Mouse (Mus musculus) liver, embryonic 14.5 days (tissue): Measurements from ENCODE around the gene Kbtbd12. TPM values are rescaled to one million over a fixed set of nuclear protein-coding genes. Genes with fewer than 3 reads are reported as not detected.

Experiments
- ATAC-seq: fragments of 200-750 bp; cut with Nextera tagmentation; 2 replicates; pipeline ENCODE4 v1.8.0; 2017; ENCODE audit warnings: moderate number of reproducible peaks, mild to moderate bottlenecking, moderate library complexity; ENCODE audit not compliant: insufficient read depth
- DNase-seq, 3 experiments: peaks; one replicate each; pipeline ENCODE4 v3.0.0-alpha.2; 2012 to 2013; ENCODE audit warnings: low read depth in 3 of 3, low spot score in 3 of 3
- H3K27ac ChIP-seq: fragments of 300-500 bp; sonication (generic); 2 replicates; pipeline ENCODE4 v1.5.1; 2014; ENCODE audit warnings: moderate library complexity, mild to moderate bottlenecking, control low read depth, inconsistent platforms
- H3K27me3 ChIP-seq: fragments of 300-500 bp; sonication (generic); 2 replicates; pipeline ENCODE4 v1.6.1; 2014; ENCODE audit warnings: mild to moderate bottlenecking, low read length, moderate library complexity; ENCODE audit not compliant: control insufficient read depth, insufficient read depth
- H3K36me3 ChIP-seq: fragments of 300-500 bp; sonication (generic); replicated peaks from 2 replicates; pipeline ENCODE4 v1.6.1; 2014; ENCODE audit warnings: low read depth; ENCODE audit not compliant: control insufficient read depth, insufficient read depth
- H3K4me1 ChIP-seq, 2 experiments: fragments of 200-500 bp in 1 of 2; fragments of 300-500 bp in 1 of 2; sonication (generic) in 1 of 2; replicated peaks; 2 replicates each; pipeline ENCODE4 v1.6.1; 2012 to 2014; ENCODE audit warnings: antibody characterized with exemption in 1 of 2, inconsistent platforms in 1 of 2, low read length in 1 of 2; ENCODE audit not compliant: control insufficient read depth in 2 of 2, insufficient read depth in 2 of 2
- H3K4me2 ChIP-seq: fragments of 300-500 bp; sonication (generic); 2 replicates; pipeline ENCODE4 v1.6.1; 2014; ENCODE audit warnings: low read depth, mild to moderate bottlenecking, control low read depth, moderate library complexity
- H3K4me3 ChIP-seq, 2 experiments: fragments of 200-500 bp in 1 of 2; fragments of 300-500 bp in 1 of 2; sonication (generic) in 1 of 2; 2 replicates each; pipeline ENCODE4 v1.5.1; 2012 to 2014; ENCODE audit warnings: low read depth in 2 of 2, low read length in 2 of 2, mild to moderate bottlenecking in 2 of 2, control low read depth in 1 of 2, inconsistent platforms in 1 of 2, moderate library complexity in 1 of 2; ENCODE audit not compliant: insufficient read depth in 1 of 2
- H3K9ac ChIP-seq: fragments of 300-500 bp; sonication (generic); replicated peaks from 2 replicates; pipeline ENCODE4 v1.6.1; 2014; ENCODE audit warnings: mild to moderate bottlenecking, control low read depth, moderate library complexity
- H3K9me3 ChIP-seq: fragments of 300-500 bp; sonication (generic); 2 replicates; pipeline ENCODE4 v1.6.1; 2016; ENCODE audit warnings: low read length, mixed read lengths; ENCODE audit not compliant: control insufficient read depth
- CTCF ChIP-seq: IDR thresholded peaks from 2 replicates; pipeline ENCODE4 v1.5.1; 2016; ENCODE audit warnings: antibody characterized with exemption, low read depth, control low read depth
- EP300 ChIP-seq: IDR thresholded peaks from 2 replicates; pipeline ENCODE4 v1.6.1; 2016; ENCODE audit warnings: antibody characterized with exemption, low read depth
- WGBS: fragments of 180-500 bp; shearing (Covaris S2); extraction: QIAGEN DNeasy Blood & Tissue Kit; methylation state at CpG from one replicate; pipeline ENCODE4 v1.1.7; 2014; ENCODE audit not compliant: insufficient replicate concordance; 5-methylcytosine and 5-hydroxymethylcytosine counted together
- polyA plus RNA-seq, 2 experiments: library from polyadenylated mRNA; depleted of rRNA in 1 of 2; stranded (reverse) in 1 of 2; unstranded in 1 of 2; fragments of >200 nt; fragmentation: Nextera tagmentation in 1 of 2; extraction: Ambion mirVana in 1 of 2; gene quantifications; 2 replicates each; pipeline versions ENCODE4 v1.2.1 to v1.2.3; 2012 to 2014

Gene Kbtbd12
- polyA plus RNA-seq, 2 experiments = 0.65 to 0.80 TPM

DNA sequence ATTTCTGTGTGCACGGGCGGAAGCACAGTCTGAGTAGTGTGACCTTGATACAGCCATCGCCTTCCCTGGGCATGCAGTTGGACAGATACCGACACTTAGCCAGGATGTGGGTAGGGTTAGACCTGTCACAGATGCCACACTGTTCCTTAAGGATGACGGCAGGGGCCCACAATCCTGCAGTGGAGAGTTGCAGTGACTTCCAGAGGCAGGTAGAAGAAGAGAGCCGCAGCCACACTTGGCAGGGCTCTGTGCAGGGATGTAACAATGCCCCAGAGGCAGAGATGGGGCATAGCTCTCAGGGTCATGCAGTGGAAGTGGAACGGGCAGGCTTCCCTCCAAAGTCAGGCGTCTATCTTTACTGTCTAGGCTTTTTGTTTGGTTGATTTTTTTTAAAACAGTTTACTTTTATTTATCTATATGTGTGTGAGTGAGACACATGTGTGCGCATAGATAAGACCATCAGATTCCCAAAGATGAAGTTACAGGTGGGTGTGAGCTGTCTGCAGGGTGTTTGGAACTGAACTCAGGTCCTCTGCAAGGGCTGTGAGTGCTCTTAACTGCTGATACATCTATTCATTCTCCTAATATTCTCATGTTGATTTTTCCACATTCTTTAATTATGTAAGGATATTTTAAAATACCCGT is 89.2 kb downstream of the Kbtbd12 start:
- Histone ChIP-seq H3K4me3 (no peak overlapping the region), H3K27ac (no peak overlapping the region), H3K36me3 (no peaks in the 10 kb centered on the region), H3K9ac (no peak overlapping the region), H3K27me3 (no peaks in the 10 kb centered on the region), H3K4me1 (peaks cover 2 to 23% of the 10 kb centered on the region in 2 experiments; a peak in 3 of 4 replicates), H3K4me2 (no peak overlapping the region), H3K9me3 (no peaks in the 10 kb centered on the region)
- 36% methylated on average over 10 of the region's 10 CpGs for WGBS
- DNase-seq = peak; percentile 26 to 40 (median 37)
- TF ChIP-seq CTCF = peak; percentile 31; the same call in 1 of the 2 replicates
- TF ChIP-seq EP300 = peak; percentile 47; the same call in 1 of the 2 replicates
- peak; percentile 80; the same call in 1 of the 2 replicates for ATAC-seq

DNA sequence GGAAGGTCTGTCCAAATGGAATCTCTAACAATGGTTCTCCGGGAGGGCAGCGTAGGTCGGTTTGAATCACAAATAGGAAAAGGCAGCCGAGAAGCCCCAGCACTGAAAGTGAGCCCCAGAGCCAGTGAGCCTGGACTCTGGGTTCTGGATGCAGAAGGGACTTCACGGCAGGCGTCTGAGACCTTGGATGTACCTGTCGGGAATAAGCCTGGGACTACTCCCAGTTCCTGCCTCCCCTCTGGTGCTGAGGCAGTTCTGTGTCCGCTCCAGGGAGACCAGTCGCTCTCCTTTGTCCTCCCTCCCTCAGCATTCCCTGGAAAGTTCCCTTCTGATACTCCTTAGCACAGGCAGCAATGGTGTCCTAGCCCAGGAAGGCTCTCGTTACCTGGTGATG is 92.4 kb downstream of the Kbtbd12 start:
- DNase-seq = no peak
- Histone ChIP-seq H3K4me1 (peaks cover 2 to 23% of the 10 kb centered on the region in 2 experiments; a peak in 3 of 4 replicates), H3K36me3 (no peaks in the 10 kb centered on the region), H3K9me3 (no peaks in the 10 kb centered on the region), H3K27ac (no peak overlapping the region), H3K27me3 (no peaks in the 10 kb centered on the region), H3K4me3 (no peak overlapping the region), H3K9ac (no peak overlapping the region), H3K4me2 (peak overlapping the region; percentile 1; the same call in 1 of the 2 replicates)
- TF ChIP-seq CTCF (no peak), EP300 (no peak)
- 26% methylated on average over 10 of the region's 10 CpGs for WGBS
- no peak for ATAC-seq

DNA sequence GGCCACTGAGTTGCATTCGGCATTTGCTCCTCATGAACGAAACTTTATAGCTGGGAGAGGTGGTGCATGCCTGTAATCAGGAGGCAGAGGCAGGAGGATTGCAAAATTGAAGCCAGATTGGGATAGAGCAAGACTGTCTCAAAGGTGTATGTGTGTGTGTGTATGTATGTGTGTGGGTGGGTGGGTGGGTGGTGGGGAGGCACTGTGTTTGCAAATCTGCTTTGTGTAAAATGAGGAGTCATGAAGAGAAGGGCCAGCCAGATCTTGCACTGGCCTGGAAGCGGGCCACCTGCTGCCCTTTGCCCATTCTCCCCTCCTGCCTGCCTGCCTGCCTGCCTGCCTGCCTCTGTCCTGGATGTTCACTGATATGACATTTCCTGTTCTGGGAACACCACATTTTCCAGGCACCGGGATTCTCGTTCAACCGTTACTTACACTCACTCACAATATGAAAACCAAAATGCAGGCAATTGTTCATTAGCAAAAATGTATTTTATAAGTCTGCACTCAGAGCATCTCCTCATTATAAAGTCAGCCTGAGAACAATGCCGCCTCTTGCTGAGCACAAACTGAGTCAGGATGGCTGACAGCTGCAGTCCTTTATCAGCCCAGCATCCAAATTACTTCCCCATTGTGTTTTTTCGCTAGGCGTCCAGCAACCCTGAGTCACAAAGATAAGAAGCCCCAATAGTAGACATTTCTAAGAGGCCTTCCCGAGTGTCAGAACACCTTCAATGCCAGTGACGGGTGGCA is 92.9 kb downstream of the Kbtbd12 start:
- Histone ChIP-seq H3K4me3 (no peak overlapping the region), H3K4me1 (peaks cover 2 to 23% of the 10 kb centered on the region in 2 experiments; a peak in 3 of 4 replicates), H3K27ac (no peak overlapping the region), H3K4me2 (peak overlapping the region; percentile 1; the same call in 1 of the 2 replicates), H3K27me3 (no peaks in the 10 kb centered on the region), H3K9ac (no peak overlapping the region), H3K9me3 (no peaks in the 10 kb centered on the region), H3K36me3 (no peaks in the 10 kb centered on the region)
- ATAC-seq (no peak), DNase-seq (peak; percentile 20 to 31 (median 24))
- WGBS = 16% methylated on average over 11 of the region's 11 CpGs
- TF ChIP-seq CTCF (no peak), EP300 (peak; percentile 27; the same call in 1 of the 2 replicates)

DNA sequence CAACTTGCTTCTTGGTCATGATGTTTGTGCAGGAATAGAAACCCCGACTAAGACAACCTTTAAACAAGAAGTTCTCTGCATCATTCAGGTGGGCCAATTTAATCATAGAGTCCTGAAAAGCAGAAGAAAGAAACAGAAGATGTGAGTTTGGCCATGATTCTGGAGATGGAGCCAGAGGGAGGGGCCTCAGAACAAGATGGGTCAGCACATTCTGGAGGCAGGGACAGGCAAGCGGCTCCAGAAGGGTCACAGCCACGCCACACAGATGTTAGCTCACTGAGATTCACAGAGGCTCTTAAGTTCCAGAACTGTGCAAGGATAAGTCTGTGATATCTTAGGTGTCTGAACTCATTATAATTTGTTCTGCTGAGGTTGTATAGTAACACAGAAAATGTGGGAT is 93.5 kb downstream of the Kbtbd12 start:
- no peak overlapping the region for H3K4me2 ChIP-seq
- no peak overlapping the region for H3K4me3 ChIP-seq
- peaks cover 2 to 23% of the 10 kb centered on the region in 2 experiments; a peak in 3 of 4 replicates for H3K4me1 ChIP-seq
- WGBS = 71% methylated on average over 3 of the region's 3 CpGs
- no peaks in the 10 kb centered on the region for H3K36me3 ChIP-seq
- H3K9ac ChIP-seq = no peak overlapping the region
- TF ChIP-seq EP300 (no peak), CTCF (no peak)
- H3K27ac ChIP-seq = no peak overlapping the region
- DNase-seq (no peak), ATAC-seq (no peak)
- H3K27me3 ChIP-seq = no peaks in the 10 kb centered on the region
- H3K9me3 ChIP-seq = no peaks in the 10 kb centered on the region

DNA sequence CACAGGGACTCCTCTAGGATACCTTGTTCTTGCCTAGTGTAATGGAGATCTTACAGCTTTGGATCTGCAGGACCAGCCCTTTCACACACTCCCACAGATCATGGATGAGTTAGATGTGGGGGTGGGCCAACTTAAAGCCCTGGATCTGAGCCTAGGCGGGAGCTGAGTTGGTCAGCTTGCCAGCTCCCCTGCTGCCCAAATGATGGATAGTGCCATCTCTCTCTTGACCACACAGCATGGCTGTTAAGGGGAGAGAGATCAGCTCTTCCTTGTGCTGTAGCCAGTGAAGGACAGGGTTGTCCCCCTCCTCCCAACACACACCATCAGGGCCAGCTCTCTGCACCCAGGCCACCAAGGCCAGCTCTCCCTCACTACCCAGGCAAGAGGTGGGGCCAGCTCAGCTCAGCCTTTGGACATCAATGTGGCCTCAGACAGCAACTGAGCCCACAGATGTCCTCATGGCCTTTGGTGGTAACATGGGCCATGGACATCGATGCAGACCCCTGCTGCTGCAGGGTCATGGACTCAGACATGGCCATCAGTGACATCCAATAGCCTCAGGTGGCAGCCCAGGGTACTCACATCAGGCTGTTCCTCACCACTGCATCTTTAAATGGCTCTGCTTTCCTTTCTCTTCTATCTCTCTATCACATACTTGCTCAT is 97.5 kb downstream of the Kbtbd12 start:
- WGBS = 61% methylated on average over 2 of the region's 2 CpGs
- Histone ChIP-seq H3K4me3 (no peak overlapping the region), H3K4me1 (peaks cover 0 to 5% of the 10 kb centered on the region in 2 experiments; a peak in 3 of 4 replicates), H3K27me3 (no peaks in the 10 kb centered on the region), H3K9me3 (no peaks in the 10 kb centered on the region), H3K27ac (no peak overlapping the region), H3K4me2 (no peak overlapping the region), H3K9ac (no peak overlapping the region), H3K36me3 (no peaks in the 10 kb centered on the region)
- DNase-seq = no peak
- no peak for ATAC-seq
- TF ChIP-seq EP300 (no peak), CTCF (no peak)
